Mouse (Mus musculus): Measurements from ENCODE around the gene Hspd1. TPM values are rescaled to one million over a fixed set of nuclear protein-coding genes. Genes with fewer than 3 reads are reported as not detected.
A peak's percentile ranks its signal among the peaks of the same experiment; 100 is the strongest.

Hspd1 gene
- polyA plus RNA-seq, 1 experiment from 2014 or later = 333 TPM

DNA sequence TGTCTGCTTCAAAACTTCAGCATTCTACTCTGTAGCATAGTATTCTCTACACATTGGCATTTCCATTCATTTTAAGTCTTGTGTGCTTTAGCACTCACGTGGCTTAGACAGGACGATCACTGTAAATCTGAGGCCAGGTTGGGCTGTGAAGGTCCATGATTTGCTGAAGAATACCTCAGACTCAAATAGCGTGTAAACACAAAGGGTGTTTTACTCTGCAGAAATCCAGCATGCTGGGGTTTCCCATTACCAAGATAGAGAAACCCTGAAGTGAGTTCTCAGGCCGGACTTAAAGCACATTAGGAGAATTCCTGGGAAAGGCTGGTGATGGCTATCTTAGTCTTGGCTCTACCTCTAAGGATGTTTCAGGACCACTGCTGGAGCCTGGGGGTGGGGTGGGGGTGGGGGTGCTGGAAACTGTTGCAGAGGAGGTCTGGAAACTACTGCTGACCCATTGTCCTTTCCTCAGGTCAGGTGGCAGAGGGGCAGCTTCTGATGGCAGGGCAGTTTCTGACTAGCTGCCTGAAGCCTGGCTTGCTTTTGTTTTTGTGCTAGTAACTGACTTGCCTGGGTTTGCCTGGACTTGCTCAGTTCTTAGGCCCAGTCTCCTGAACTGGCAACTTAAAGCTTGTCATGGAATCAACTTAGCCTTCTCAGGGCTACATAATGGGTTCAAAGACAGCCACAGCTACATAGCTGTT, 21.2 kb upstream of the Hspd1 start:
- no peak overlapping the region for H3K27ac ChIP-seq
- no peaks in the 10 kb centered on the region for H3K36me3 ChIP-seq (ENCODE audit: poor library complexity, severe bottlenecking)
- no peak for ATAC-seq

GRCm38 (mm10) chr1:55108473-55108872, 20.4 kb upstream of the Hspd1 start:
- WGBS = 34% methylated on average over 2 of the region's 2 CpGs

More for the DNA sequence above, 21.2 kb upstream of the Hspd1 start:
- H3K4me3 ChIP-seq = no peak overlapping the region
- no peak overlapping the region for H3K9ac ChIP-seq
- no peaks in the 10 kb centered on the region for H3K9me3 ChIP-seq (replicated peaks)
- H3K4me1 ChIP-seq = no peaks in the 10 kb centered on the region
- H3K27me3 ChIP-seq = no peaks in the 10 kb centered on the region
- WGBS = 92% methylated on average over 4 of the region's 4 CpGs
- no peak overlapping the region for H3K4me2 ChIP-seq

DNA sequence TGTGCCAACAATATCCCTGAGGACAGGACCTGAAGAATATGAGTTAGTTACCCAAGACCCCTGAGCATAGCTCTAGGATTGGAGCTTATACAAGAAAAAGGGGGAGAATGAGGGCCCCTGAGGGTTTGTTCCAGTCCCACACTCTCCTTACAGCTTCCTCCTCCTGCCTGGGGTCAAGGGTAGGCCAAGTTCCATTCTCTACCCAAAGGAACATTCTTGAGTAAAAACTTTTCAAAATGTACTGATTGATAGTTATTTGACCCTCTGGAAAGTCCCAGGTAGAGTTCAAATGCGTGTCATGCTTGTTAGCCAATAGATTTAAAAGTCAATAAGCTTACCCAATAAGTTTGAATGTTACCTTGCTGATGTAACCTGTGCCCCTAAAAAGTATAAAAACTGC, 19.6 kb upstream of the Hspd1 start:
- H3K4me1 ChIP-seq = no peaks in the 10 kb centered on the region
- no peaks in the 10 kb centered on the region for H3K9me3 ChIP-seq (replicated peaks)
- WGBS = 91% methylated on average over 1 of the region's 1 CpGs
- H3K4me2 ChIP-seq = no peak overlapping the region
- no peak overlapping the region for H3K9ac ChIP-seq
- H3K27ac ChIP-seq = no peak overlapping the region
- H3K4me3 ChIP-seq = no peak overlapping the region
- H3K36me3 ChIP-seq (ENCODE audit: poor library complexity, severe bottlenecking) = no peaks in the 10 kb centered on the region
- ATAC-seq = no peak
- no peaks in the 10 kb centered on the region for H3K27me3 ChIP-seq

More at GRCm38 (mm10) chr1:55108473-55108872, 20.4 kb upstream of the Hspd1 start:
- Histone ChIP-seq H3K27ac (no peak overlapping the region), H3K9ac (no peak overlapping the region), H3K27me3 (no peaks in the 10 kb centered on the region), H3K4me1 (no peaks in the 10 kb centered on the region), H3K4me2 (no peak overlapping the region), H3K9me3 (replicated peaks) (no peaks in the 10 kb centered on the region), H3K36me3 (ENCODE audit: poor library complexity, severe bottlenecking) (no peaks in the 10 kb centered on the region), H3K4me3 (no peak overlapping the region)
- ATAC-seq = no peak

DNA sequence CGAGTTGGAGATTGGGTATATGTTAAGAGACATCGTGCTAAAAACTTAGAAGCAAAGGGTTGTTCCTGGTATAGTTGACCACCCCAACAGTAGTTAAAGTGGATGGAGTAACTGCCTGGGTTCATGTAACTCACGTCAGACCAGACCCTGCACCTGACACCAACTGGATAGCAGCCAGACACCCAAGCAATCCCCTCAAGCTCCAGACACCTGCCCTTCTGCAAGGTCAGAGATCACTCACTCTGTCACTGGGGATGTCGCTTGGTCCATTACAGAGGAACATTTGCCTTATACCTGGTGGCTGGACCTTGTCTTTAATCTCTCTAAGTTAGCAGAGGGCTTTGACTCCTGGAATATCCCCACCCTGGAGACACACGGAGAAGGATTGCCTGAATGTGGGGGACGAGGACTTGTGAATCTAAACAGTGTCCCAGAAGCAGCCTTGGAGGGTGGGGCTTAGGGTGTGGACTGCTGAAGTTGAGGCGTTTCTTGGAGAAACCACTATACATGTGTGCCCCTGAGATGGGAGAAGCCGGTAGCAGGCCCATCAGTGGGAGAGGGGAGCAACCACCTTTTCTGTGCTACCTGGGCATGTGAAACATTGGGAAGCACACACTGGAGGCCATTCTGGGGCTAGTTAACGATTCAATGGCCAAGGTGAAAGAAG, 19.0 kb upstream of the Hspd1 start:
- Histone ChIP-seq H3K36me3 (ENCODE audit: poor library complexity, severe bottlenecking) (no peaks in the 10 kb centered on the region), H3K27ac (no peak overlapping the region), H3K4me2 (no peak overlapping the region), H3K4me3 (no peak overlapping the region), H3K4me1 (no peaks in the 10 kb centered on the region), H3K9me3 (replicated peaks) (no peaks in the 10 kb centered on the region), H3K9ac (no peak overlapping the region), H3K27me3 (no peaks in the 10 kb centered on the region)
- 90% methylated on average over 9 of the region's 9 CpGs for WGBS
- no peak for ATAC-seq

GRCm38 (mm10) chr1:55092469-55092868, 4.4 kb upstream of the Hspd1 start:
- Histone ChIP-seq H3K4me2 (no peak overlapping the region), H3K36me3 (ENCODE audit: poor library complexity, severe bottlenecking) (peaks cover 26% of the 10 kb centered on the region; the same call in 1 of the 2 replicates), H3K27me3 (no peaks in the 10 kb centered on the region), H3K9ac (no peak overlapping the region), H3K4me1 (peaks cover 14% of the 10 kb centered on the region), H3K27ac (no peak overlapping the region), H3K9me3 (replicated peaks) (no peaks in the 10 kb centered on the region), H3K4me3 (no peak overlapping the region)
- WGBS = 84% methylated on average over 1 of the region's 1 CpGs
- no peak for ATAC-seq

DNA sequence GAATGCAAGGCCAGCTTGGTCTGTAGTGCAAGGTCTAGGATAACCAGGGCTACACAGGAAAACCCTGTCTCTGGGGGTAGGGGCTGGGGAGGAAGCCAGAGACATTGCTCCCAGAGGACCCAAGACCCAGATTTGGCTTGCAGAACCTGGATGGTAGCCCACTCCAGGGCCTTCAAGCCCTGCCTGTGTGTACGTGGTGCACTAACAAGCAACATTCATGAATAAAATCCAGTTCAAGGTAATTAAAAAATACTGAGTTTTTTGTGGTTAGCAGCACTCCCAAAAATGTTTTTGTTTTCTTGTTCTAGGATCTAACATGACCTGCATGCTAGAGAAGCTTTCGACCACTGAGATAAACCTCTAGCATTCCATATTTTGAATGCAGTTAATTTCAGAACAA, 4.0 kb upstream of the Hspd1 start:
- WGBS = 88% methylated on average over 2 of the region's 2 CpGs

GRCm38 (mm10) chr1:55089498-55090064, 1.5 kb upstream of the Hspd1 start:
- Histone ChIP-seq H3K4me2 (peak overlapping the region; percentile 93), H3K4me3 (peak overlapping the region; percentile 94), H3K9me3 (replicated peaks) (no peaks in the 10 kb centered on the region), H3K9ac (peak overlapping the region; percentile 94), H3K4me1 (peaks cover 39% of the 10 kb centered on the region), H3K27ac (no peak overlapping the region), H3K36me3 (ENCODE audit: poor library complexity, severe bottlenecking) (peaks cover 37% of the 10 kb centered on the region; the same call in 1 of the 2 replicates), H3K27me3 (no peaks in the 10 kb centered on the region)
- 95% methylated on average over 5 of the region's 5 CpGs for WGBS
- ATAC-seq = no peak

More for the DNA sequence above, 4.0 kb upstream of the Hspd1 start:
- H3K4me3 ChIP-seq = no peak overlapping the region
- H3K4me1 ChIP-seq = peaks cover 14% of the 10 kb centered on the region
- ATAC-seq = no peak
- H3K9me3 ChIP-seq (replicated peaks) = no peaks in the 10 kb centered on the region
- no peaks in the 10 kb centered on the region for H3K27me3 ChIP-seq
- no peak overlapping the region for H3K9ac ChIP-seq
- H3K36me3 ChIP-seq (ENCODE audit: poor library complexity, severe bottlenecking) = peaks cover 26% of the 10 kb centered on the region; the same call in 1 of the 2 replicates
- no peak overlapping the region for H3K27ac ChIP-seq
- H3K4me2 ChIP-seq = no peak overlapping the region

- Histone ChIP-seq H3K36me3 (ENCODE audit: poor library complexity, severe bottlenecking) (peaks cover 45% of the 10 kb centered on the region; the same call in 1 of the 2 replicates), H3K4me3 (peak overlapping the region; percentile 94), H3K27ac (peak overlapping the region; percentile 95), H3K27me3 (no peaks in the 10 kb centered on the region), H3K4me2 (peak overlapping the region; percentile 93), H3K4me1 (peaks cover 46% of the 10 kb centered on the region), H3K9me3 (replicated peaks) (no peaks in the 10 kb centered on the region), H3K9ac (peak overlapping the region; percentile 94)
- ATAC-seq = no peak; the same call in 1 of the 2 replicates
- 7% methylated on average over 16 of the region's 16 CpGs for WGBS
These were observed 811 bp upstream of the Hspd1 start for GRCm38 (mm10) chr1:55088611-55089497.

- H3K9ac ChIP-seq = peak overlapping the region; percentile 94
- under 1% methylated on average over 44 of the region's 57 CpGs for WGBS
- ATAC-seq = peak; percentile 72
- no peaks in the 10 kb centered on the region for H3K27me3 ChIP-seq
- H3K27ac ChIP-seq = peak overlapping the region; percentile 95
- peaks cover 48% of the 10 kb centered on the region for H3K4me1 ChIP-seq
- peak overlapping the region; percentile 94 for H3K4me3 ChIP-seq
- peaks cover 47% of the 10 kb centered on the region for H3K36me3 ChIP-seq (ENCODE audit: poor library complexity, severe bottlenecking)
- H3K9me3 ChIP-seq (replicated peaks) = no peaks in the 10 kb centered on the region
- H3K4me2 ChIP-seq = peak overlapping the region; percentile 93
These were observed 590 bp downstream of the Hspd1 start for GRCm38 (mm10) chr1:55087401-55087904.

DNA sequence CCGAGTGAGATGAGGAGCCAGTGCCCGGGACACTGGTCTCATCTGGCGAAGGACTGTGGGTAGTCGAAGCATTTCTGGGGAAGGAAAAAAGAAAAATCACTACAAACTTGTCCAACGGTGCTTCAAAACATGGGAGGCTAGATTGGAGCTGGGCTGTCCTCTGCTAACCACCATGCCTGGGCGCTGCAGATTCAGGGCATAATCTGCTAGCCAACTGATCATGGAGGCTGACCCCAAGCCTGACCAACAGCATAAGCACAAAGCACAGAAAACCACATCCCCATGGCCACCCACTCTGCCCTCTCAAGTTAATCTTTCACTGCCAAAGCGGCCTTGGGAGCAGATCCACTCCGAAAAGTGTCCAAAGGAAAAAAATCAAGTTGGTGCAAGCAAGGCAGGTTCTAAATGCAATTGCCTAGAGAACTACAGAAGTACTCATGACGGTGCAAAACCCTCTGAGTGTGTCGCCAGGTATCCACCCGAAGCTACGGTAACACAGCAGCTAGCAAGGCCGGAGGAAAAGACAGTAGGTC, 1.1 kb downstream of the Hspd1 start:
- Histone ChIP-seq H3K27me3 (no peaks in the 10 kb centered on the region), H3K9ac (peak overlapping the region; percentile 94), H3K4me1 (peaks cover 48% of the 10 kb centered on the region), H3K4me2 (peak overlapping the region; percentile 93), H3K36me3 (ENCODE audit: poor library complexity, severe bottlenecking) (peaks cover 47% of the 10 kb centered on the region), H3K27ac (peak overlapping the region; percentile 95), H3K4me3 (peak overlapping the region; percentile 94), H3K9me3 (replicated peaks) (no peaks in the 10 kb centered on the region)
- ATAC-seq = no peak
- 2% methylated on average over 13 of the region's 13 CpGs for WGBS

DNA sequence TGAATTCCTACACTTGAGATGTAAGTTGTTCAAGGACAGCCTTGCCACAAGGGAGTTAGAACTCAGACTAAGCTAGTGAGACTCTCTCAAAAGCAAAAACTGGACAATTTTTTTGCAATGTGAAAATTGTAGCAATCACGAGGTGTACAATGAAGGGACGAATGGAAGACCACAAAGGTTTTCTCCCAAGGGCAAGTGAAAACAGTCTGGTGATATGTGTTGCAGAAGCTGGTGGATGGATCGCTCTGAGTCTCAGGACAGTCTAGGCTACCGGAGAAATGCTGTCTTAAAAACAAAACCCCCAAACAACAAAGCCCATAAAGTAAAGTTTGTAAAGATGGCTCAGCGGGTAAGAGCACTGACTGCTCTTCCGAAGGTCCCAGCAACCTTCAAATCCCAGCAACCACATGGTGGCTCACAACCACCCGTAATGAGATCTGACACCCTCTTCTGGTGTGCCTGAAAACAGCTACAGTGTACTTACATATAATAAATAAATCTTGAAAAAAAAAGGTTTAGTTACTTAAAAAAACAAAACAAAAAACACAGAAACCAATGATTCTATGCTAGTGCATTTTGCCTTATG, 2.2 kb downstream of the Hspd1 start:
- peaks cover 48% of the 10 kb centered on the region for H3K4me1 ChIP-seq
- H3K27me3 ChIP-seq = no peaks in the 10 kb centered on the region
- peak overlapping the region; percentile 94 for H3K4me3 ChIP-seq
- H3K36me3 ChIP-seq (ENCODE audit: poor library complexity, severe bottlenecking) = peaks cover 50% of the 10 kb centered on the region
- H3K4me2 ChIP-seq = peak overlapping the region; percentile 93
- H3K9me3 ChIP-seq (replicated peaks) = no peaks in the 10 kb centered on the region
- peak overlapping the region; percentile 94 for H3K9ac ChIP-seq
- ATAC-seq = no peak
- H3K27ac ChIP-seq = no peak overlapping the region
- WGBS = 49% methylated on average over 7 of the region's 7 CpGs
